Mouse (Mus musculus) ES-Bruce4 (cell line): ENCODE results near the gene Gm4869.
A peak's percentile ranks its signal among the peaks of the same experiment; 100 is the strongest.

ENCODE experiments used
- CTCF ChIP-seq: IDR thresholded peaks from one replicate; pipeline ENCODE4 v1.8.1; 2011; ENCODE audit warnings: low read depth, low read length
- EP300 ChIP-seq: IDR thresholded peaks from 2 replicates; pipeline ENCODE4 v1.6.1; 2011; ENCODE audit warnings: low read depth, low read length; ENCODE audit not compliant: insufficient read depth

GRCm38 (mm10) chr5:140444012-140444411 is 1.4 kb upstream of the Gm4869 start:
- no peak for TF ChIP-seq CTCF
- peak; percentile 88 for TF ChIP-seq EP300
